Mouse (Mus musculus) brain, embryonic 14.5 days (tissue): ENCODE results near the gene Cog7.

Experiments
- CTCF ChIP-seq: fragments of 200-500 bp; IDR thresholded peaks from 2 replicates; pipeline ENCODE4 v1.5.1; 2012; ENCODE audit warnings: inconsistent platforms, mild to moderate bottlenecking, moderate library complexity, borderline replicate concordance; ENCODE audit not compliant: insufficient read depth, insufficient read length; ENCODE audit errors: extremely low read depth
- POLR2A ChIP-seq: fragments of 200-500 bp; IDR thresholded peaks from 2 replicates; pipeline ENCODE4 v1.6.1; 2012; ENCODE audit warnings: mild to moderate bottlenecking, inconsistent platforms, borderline replicate concordance; ENCODE audit not compliant: poor library complexity, insufficient read depth, insufficient read length, severe bottlenecking; ENCODE audit errors: extremely low read depth

- TF ChIP-seq CTCF (no peak), POLR2A (no peak)
Measured at GRCm38 (mm10) chr7:121936861-121937630, 44.5 kb downstream of the Cog7 start.
